Mouse (Mus musculus): ENCODE data around the gene Slc39a7.
"Not testable (repeated sequence)": the region's sequence is repeated elsewhere in the genome, so short reads cannot be mapped to it uniquely, and the experiment has no call there.

GRCm38 (mm10) chr17:34000796-34001195 lies 30.7 kb downstream of the Slc39a7 start:
- not testable (repeated sequence) for TF ChIP-seq TAL1, GATA1 (IDR thresholded peaks at IDR 0.05; ENCODE audit: low read length)
